Mouse (Mus musculus) intestine, embryonic 14.5 days (tissue): ENCODE measurements around the gene Gimap9. TPM values are rescaled to one million over a fixed set of nuclear protein-coding genes. Genes with fewer than 3 reads are reported as not detected.

ENCODE experiments used
- polyA plus RNA-seq: library from polyadenylated mRNA; unstranded; fragments of >200 nt; fragmentation: Nextera tagmentation; extraction: Ambion mirVana; gene quantifications from 2 replicates; pipeline ENCODE4 v1.2.1, GENCODE M21; 2014

The Gimap9 gene
- polyA plus RNA-seq, 1 experiment from 2014 or later: 14.1 TPM

Other genes starting within 250 kb of the Gimap9 start
- 22.4 and 23.1 TPM in 2 replicates for gene Zfp467, start 230.3 kb upstream of the Gimap9 start, polyA plus RNA-seq
- gene Sspo, start 227.9 kb upstream of the Gimap9 start, polyA plus RNA-seq: 0.32 and 0.40 TPM in 2 replicates
- 25.0 and 29.2 TPM in 2 replicates for gene Atp6v0e2, start 138.5 kb upstream of the Gimap9 start, polyA plus RNA-seq
- 6.7 and 7.7 TPM in 2 replicates for gene Lrrc61, start 121.3 kb upstream of the Gimap9 start, polyA plus RNA-seq
- gene Rarres2, start 103.3 kb upstream of the Gimap9 start, polyA plus RNA-seq: 69.7 and 73.9 TPM in 2 replicates
- not detected in 2 replicates for gene Gm45021, start 86.5 kb upstream of the Gimap9 start, polyA plus RNA-seq
- gene Repin1, start 82.2 kb upstream of the Gimap9 start, polyA plus RNA-seq: 28.4 and 29.5 TPM in 2 replicates
- gene Gm44965, start 82.2 kb upstream of the Gimap9 start, polyA plus RNA-seq: not detected in 2 replicates
- gene Zfp775, start 74.1 kb upstream of the Gimap9 start, polyA plus RNA-seq: 7.4 and 8.3 TPM in 2 replicates
- 0.70 and 1.0 TPM in 2 replicates for gene AI854703, start 49.4 kb upstream of the Gimap9 start, polyA plus RNA-seq
- 0.73 and 0.77 TPM in 2 replicates for gene Gimap8, start 28.9 kb upstream of the Gimap9 start, polyA plus RNA-seq
- gene Gimap4, start 8.4 kb downstream of the Gimap9 start, polyA plus RNA-seq: 18.3 and 19.1 TPM in 2 replicates
- gene Gimap6, start 32.1 kb downstream of the Gimap9 start, polyA plus RNA-seq: 22.8 and 24.3 TPM in 2 replicates
- 1.4 and 4.9 TPM in 2 replicates for gene Gm28053, start 42.5 kb downstream of the Gimap9 start, polyA plus RNA-seq
- gene Gimap7, start 42.5 kb downstream of the Gimap9 start, polyA plus RNA-seq: 0.14 and 0.16 TPM in 2 replicates
- 21.0 and 23.8 TPM in 2 replicates for gene Gimap1, start 62.9 kb downstream of the Gimap9 start, polyA plus RNA-seq
- 9.0 and 10.7 TPM in 2 replicates for gene Gimap5, start 70.1 kb downstream of the Gimap9 start, polyA plus RNA-seq
- 0.19 TPM in 1 of 2 replicates, not detected in the other for gene Gimap3, start 94.7 kb downstream of the Gimap9 start, polyA plus RNA-seq
- gene Tmem176a, start 164.8 kb downstream of the Gimap9 start, polyA plus RNA-seq: 171 and 182 TPM in 2 replicates
- 373 and 390 TPM in 2 replicates for gene Tmem176b, start 165.4 kb downstream of the Gimap9 start, polyA plus RNA-seq
- 2.5 and 2.8 TPM in 2 replicates for gene Aoc1, start 196.8 kb downstream of the Gimap9 start, polyA plus RNA-seq